Mouse (Mus musculus) heart, adult 2 months (tissue): ENCODE measurements at regions not wholly inside any gene's neighbourhood (a gene's known extent, or its start where the extent isn't known, plus 50 kb on each side); places are given as distances from the start of the nearest gene placed in this dataset.

Experiments used
- DNase-seq, 2 experiments: peaks; one replicate each; pipeline ENCODE4 v3.0.0; 2021
- H3K27ac ChIP-seq: fragments of 200-600 bp; 2 replicates; pipeline ENCODE4 v1.8.1; 2022
- H3K27me3 ChIP-seq: fragments of 200-500 bp; 2 replicates; pipeline ENCODE4 v1.6.1; 2012; ENCODE audit warnings: mild to moderate bottlenecking, low read length, inconsistent platforms, mixed read lengths; ENCODE audit not compliant: control insufficient read depth, insufficient read depth
- H3K36me3 ChIP-seq: fragments of 200-500 bp; 2 replicates; pipeline ENCODE4 v1.6.1; 2012; ENCODE audit warnings: low read length, inconsistent platforms; ENCODE audit not compliant: control insufficient read depth, insufficient read depth
- H3K4me1 ChIP-seq: fragments of 200-500 bp; 2 replicates; pipeline ENCODE4 v1.6.1; 2011; ENCODE audit warnings: low read length; ENCODE audit not compliant: control insufficient read depth, insufficient read depth
- H3K4me3 ChIP-seq: fragments of 200-600 bp; 2 replicates; pipeline ENCODE4 v1.8.1; 2022
- H3K79me2 ChIP-seq: fragments of 200-500 bp; replicated peaks from 2 replicates; pipeline ENCODE4 v1.6.1; 2012; ENCODE audit warnings: mild to moderate bottlenecking, inconsistent platforms, low read length, moderate library complexity, mixed read lengths; ENCODE audit not compliant: control insufficient read depth, insufficient read depth
- H3K9ac ChIP-seq: fragments of 200-500 bp; 2 replicates; pipeline ENCODE4 v1.6.1; 2012; ENCODE audit warnings: low read depth, mild to moderate bottlenecking, control low read depth, inconsistent platforms, low read length, mixed read lengths
- CTCF ChIP-seq: fragments of 200-600 bp; IDR thresholded peaks from 2 replicates; pipeline ENCODE4 v1.8.1; 2022; ENCODE audit warnings: antibody characterized with exemption, mild to moderate bottlenecking, moderate library complexity
- EP300 ChIP-seq: fragments of 200-500 bp; IDR thresholded peaks from 2 replicates; pipeline ENCODE4 v1.6.1; 2011; ENCODE audit warnings: low read depth, low read length, control low read depth; ENCODE audit not compliant: insufficient read depth
- POLR2A ChIP-seq: fragments of 200-500 bp; IDR thresholded peaks from 2 replicates; pipeline ENCODE4 v1.6.1; 2011; ENCODE audit warnings: mild to moderate bottlenecking, low read depth, low read length, control low read depth; ENCODE audit not compliant: insufficient read depth
- WGBS: fragments of 180-500 bp; shearing (Covaris S2); methylation state at CpG from one replicate; pipeline ENCODE4 v1.1.7; 2018; 5-methylcytosine and 5-hydroxymethylcytosine counted together
- intact Hi-C: fragments of 180-260 bp; cut with DNase I; formaldehyde crosslinking; loops from one replicate; pipeline ENCODE4 v1.15.1; 2025

- H3K4me1 ChIP-seq: peaks cover 3% of the 10 kb centered on the region
- H3K79me2 ChIP-seq: no peaks in the 10 kb centered on the region
- H3K27ac ChIP-seq: no peak overlapping the region
- H3K36me3 ChIP-seq: no peaks in the 10 kb centered on the region
- 24% methylated on average over 7 of the region's 7 CpGs for WGBS
- H3K9ac ChIP-seq: no peak overlapping the region
- TF ChIP-seq EP300 (0 out of 2 replicates have a peak, but pooled peaks have one; percentile 48), POLR2A (no peak)
- peak in 1 of 2 experiments; percentile 61 for DNase-seq
- no peaks in the 10 kb centered on the region for H3K27me3 ChIP-seq
- intact Hi-C loops: no loop called here
- no peak overlapping the region for H3K4me3 ChIP-seq
These were observed 52.3 kb downstream of the Tnp1 start for GRCm38 (mm10) chr1:72963449-72963848.

DNA sequence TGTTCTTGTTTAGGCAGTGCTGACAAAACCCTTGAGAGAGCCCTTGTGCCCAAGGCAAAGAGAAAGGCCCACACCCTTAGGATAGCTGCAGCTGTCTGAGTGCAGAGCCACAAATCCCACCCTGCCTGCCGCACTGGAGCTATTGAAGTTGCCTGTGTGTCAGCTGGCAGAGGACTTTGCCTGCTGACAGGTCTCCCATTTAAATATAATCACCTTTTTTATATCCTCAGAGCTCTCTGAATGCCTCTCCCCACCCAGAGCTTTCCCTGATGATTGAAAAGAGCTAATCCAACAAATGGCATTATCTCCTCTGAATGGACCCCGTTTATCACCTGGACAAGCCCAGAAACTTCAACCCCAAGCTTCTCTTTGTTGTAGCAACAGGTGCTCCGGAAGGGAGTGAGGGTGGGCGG lies 55.5 kb downstream of the Tnp1 start:
- Histone ChIP-seq H3K79me2 (no peaks in the 10 kb centered on the region), H3K36me3 (no peaks in the 10 kb centered on the region), H3K27me3 (no peaks in the 10 kb centered on the region), H3K4me3 (no peak overlapping the region), H3K27ac (no peak overlapping the region), H3K9ac (no peak overlapping the region), H3K4me1 (peaks cover 4% of the 10 kb centered on the region)
- no peak for DNase-seq
- TF ChIP-seq POLR2A (no peak), EP300 (no peak), CTCF (no peak)
- 51% methylated on average over 4 of the region's 4 CpGs for WGBS
- intact Hi-C loops: no loop called here

- no peaks in the 10 kb centered on the region for H3K79me2 ChIP-seq
These were observed 60.3 kb downstream of the Tnp1 start for GRCm38 (mm10) chr1:72955387-72955786.

DNA sequence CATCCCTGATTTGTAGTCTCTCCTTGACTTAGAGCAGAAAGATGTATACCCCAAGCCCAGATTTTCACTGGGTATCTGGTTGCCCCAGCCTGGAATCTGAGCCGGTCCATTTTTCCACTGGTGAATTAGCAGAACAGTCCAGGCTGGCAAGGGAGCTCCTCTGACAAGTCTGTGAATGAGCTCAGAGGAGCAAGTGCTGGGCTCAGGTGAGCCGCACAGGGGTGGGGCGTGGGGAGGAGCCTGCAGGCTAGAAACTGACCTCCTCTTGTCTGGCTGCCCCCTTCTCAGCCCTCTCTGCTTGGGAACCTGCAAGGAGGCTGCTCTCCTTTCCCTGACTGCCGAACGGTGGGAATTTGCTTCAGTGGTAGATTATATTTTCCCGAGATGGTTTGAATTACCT lies 62.8 kb downstream of the Tnp1 start:
- no peaks in the 10 kb centered on the region for H3K27me3 ChIP-seq
- no peak for DNase-seq
- no peaks in the 10 kb centered on the region for H3K79me2 ChIP-seq
- H3K4me1 ChIP-seq: peaks cover 1% of the 10 kb centered on the region; the same call in 1 of the 2 replicates
- no peak overlapping the region for H3K27ac ChIP-seq
- whole genome bisulfite sequencing: 72% methylated on average over 6 of the region's 6 CpGs
- intact Hi-C loops: no loop called here
- H3K4me3 ChIP-seq: no peak overlapping the region
- no peak overlapping the region for H3K9ac ChIP-seq
- TF ChIP-seq POLR2A: no peak
- TF ChIP-seq EP300: no peak
- no peak for TF ChIP-seq CTCF
- no peaks in the 10 kb centered on the region for H3K36me3 ChIP-seq

More at GRCm38 (mm10) chr1:72955387-72955786, 60.3 kb downstream of the Tnp1 start:
- no peak for TF ChIP-seq EP300
- TF ChIP-seq CTCF: no peak
- TF ChIP-seq POLR2A: no peak
- Histone ChIP-seq H3K36me3 (no peaks in the 10 kb centered on the region), H3K4me1 (peaks cover 1% of the 10 kb centered on the region; the same call in 1 of the 2 replicates), H3K27me3 (no peaks in the 10 kb centered on the region), H3K27ac (no peak overlapping the region), H3K4me3 (no peak overlapping the region), H3K9ac (no peak overlapping the region)
- no peak for DNase-seq
- intact Hi-C loops: no loop called here
- WGBS: 58% methylated on average over 2 of the region's 2 CpGs

GRCm38 (mm10) chr1:72951802-72952201 lies 63.9 kb downstream of the Tnp1 start:
- peaks cover 1% of the 10 kb centered on the region; the same call in 1 of the 2 replicates for H3K4me1 ChIP-seq
- WGBS: 75% methylated on average over 7 of the region's 7 CpGs
- TF ChIP-seq CTCF: no peak
- TF ChIP-seq EP300: no peak
- no peak for TF ChIP-seq POLR2A
- no peaks in the 10 kb centered on the region for H3K79me2 ChIP-seq
- no peak overlapping the region for H3K9ac ChIP-seq
- no peaks in the 10 kb centered on the region for H3K36me3 ChIP-seq
- intact Hi-C loops: no loop called here
- DNase-seq: no peak
- no peak overlapping the region for H3K4me3 ChIP-seq
- H3K27ac ChIP-seq: no peak overlapping the region
- H3K27me3 ChIP-seq: no peaks in the 10 kb centered on the region

DNA sequence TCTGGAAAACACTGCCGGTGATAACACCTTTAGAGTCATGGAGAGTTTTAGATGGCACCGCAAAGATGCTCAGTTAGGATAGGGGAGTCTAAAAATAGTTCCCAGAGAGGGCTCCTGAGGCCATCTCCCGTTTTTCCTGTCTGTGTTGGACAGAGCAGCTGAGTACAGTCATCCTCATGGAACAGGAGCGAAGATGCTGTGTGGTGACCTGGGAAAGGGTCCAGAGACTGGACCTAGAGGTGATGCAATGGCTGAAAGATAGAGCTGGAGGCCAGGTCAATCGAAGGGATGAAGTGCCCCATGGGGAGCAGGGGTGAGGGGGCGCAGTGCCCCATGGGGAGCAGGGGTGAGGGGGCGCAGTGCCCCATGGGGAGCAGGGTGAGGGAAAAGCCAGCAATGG lies 64.3 kb downstream of the Tnp1 start:
- intact Hi-C loops: no loop called here
- Histone ChIP-seq H3K79me2 (no peaks in the 10 kb centered on the region), H3K36me3 (no peaks in the 10 kb centered on the region), H3K4me1 (peaks cover 1% of the 10 kb centered on the region; the same call in 1 of the 2 replicates), H3K27me3 (no peaks in the 10 kb centered on the region), H3K27ac (no peak overlapping the region), H3K4me3 (no peak overlapping the region), H3K9ac (no peak overlapping the region)
- TF ChIP-seq POLR2A (no peak), CTCF (no peak), EP300 (no peak)
- 65% methylated on average over 7 of the region's 7 CpGs for WGBS
- no peak for DNase-seq

DNA sequence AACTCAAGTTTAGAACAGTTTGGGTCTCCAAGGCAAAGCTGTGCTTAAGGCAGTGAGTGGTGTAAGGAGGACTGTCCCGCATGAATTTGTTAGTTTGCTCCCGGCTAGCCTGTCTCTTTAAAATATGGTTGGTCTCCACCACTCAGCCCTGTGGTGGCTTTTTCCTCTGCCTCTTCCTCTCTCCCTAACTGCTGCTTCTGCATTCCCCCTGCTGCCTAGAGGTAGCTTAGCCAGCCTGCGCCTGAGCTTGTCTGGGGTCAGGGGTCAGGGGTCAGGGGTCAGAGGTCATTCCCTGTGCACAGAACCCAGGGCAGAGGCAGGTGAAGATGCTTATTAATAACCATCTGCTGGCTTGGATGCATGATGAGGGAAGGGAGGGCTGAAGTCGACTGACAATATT lies 69.5 kb downstream of the Tnp1 start:
- H3K9ac ChIP-seq: no peak overlapping the region
- TF ChIP-seq CTCF (no peak), EP300 (no peak), POLR2A (no peak)
- no peak overlapping the region for H3K4me3 ChIP-seq
- WGBS: 34% methylated on average over 4 of the region's 4 CpGs
- no peaks in the 10 kb centered on the region for H3K79me2 ChIP-seq
- H3K4me1 ChIP-seq: peaks cover 8% of the 10 kb centered on the region
- H3K27me3 ChIP-seq: no peaks in the 10 kb centered on the region
- intact Hi-C loops: no loop called here
- no peak overlapping the region for H3K27ac ChIP-seq
- DNase-seq: no peak
- peaks cover 5% of the 10 kb centered on the region; the same call in 1 of the 2 replicates for H3K36me3 ChIP-seq
